Mouse (Mus musculus): ENCODE measurements around the gene Stat3.
A peak's percentile ranks its signal among the peaks of the same experiment; 100 is the strongest.

The Stat3 gene

DNA sequence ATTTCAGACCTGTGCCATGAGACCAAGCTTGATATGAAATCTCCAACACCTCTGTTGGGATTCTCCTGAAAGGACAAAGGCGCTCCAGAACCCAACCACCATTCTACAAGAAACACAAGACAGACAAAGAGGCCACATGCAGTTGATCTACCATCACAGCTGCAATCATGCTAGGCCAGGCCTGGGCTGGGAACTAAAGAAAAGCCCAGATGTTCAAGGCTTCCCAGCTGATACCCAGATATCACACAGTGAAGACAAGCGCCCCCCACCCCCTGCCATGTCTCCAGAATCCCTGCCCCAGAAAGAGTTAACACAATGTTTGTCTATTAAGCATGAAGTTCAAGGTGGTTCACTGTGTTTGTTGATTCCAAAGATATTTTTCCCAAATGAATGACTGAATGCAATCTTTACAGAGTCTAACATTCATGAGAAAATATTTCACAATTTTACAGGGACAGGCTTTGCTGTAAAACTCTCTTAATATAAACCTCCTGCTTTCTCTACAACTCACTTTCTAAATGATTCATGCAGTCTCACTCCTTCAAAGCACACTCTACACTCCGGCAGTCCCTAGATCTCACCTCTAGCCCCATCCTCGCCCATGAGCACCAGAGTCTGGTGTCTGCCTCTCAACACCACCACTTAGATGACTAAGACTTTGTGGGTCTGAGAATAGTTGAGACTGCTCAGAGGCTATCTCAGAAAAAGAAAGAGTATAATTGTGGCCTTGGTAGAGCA lies 18.3 kb downstream of the Stat3 start:
- DNase-seq: no peak

DNA sequence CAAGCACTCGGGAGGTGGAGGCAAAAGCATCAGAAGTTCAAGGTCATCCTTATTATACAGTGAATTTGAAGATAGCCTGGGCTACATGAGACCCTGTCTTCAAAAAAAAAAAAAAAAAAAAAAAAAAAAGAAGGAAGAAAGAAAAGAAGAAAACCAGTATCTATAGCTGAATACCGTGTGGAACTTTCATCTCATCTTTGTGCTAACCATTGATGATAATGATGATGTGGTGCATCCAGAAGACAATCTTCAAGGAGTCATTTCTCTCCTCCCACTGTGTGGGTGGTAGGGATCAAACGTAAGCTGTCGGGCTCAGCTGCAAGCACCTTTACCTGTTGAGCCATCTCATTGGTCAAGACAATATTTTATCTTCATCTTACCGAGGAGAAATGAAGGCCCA lies 21.3 kb downstream of the Stat3 start:
- no peak for DNase-seq

DNA sequence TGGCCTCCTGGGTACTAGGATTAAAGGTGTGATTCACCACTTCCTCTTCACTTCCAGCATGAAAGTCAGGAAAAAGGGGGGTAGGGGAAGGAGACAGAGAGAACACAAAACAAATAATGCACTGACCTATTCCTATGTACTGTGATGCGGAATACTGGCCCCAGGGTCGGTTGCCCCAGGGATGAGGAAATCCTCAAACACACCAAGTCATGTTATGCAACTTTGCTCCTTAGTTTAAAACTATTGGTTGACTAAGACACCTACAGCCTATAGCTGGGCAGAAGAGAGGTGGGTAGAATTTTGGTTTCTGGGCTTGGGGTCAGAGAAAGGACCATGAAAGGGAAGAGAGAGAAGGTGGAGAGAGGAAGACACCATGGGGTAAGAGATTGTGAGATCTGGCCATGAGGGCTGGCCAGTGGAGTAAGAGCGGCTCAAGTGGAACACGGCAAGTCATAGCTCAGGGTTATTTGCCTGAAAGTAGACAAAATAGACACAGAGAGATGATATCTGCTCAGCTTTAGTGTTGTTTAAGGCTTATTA lies 22.8 kb downstream of the Stat3 start:
- no peak for DNase-seq

DNA sequence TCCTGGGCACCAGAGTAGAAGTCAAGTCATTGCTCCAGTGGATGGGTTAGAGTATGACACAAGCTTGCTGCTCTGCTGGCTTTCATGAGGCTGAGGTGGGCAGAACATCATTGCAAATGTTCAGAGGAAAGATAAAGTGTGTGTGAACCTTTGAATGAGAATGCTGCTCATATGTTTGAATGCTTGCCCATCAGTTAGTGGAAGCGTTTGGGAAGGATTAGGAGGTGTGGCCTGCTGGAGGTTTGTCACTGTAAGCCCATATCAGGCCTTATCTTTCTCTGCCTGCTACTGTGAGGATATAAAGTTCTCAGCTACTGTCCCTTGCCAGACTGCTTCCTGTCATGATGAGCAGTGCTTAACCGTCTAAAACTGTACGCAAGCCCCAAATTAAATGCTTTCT lies 24.3 kb downstream of the Stat3 start:
- no peak for DNase-seq

DNA sequence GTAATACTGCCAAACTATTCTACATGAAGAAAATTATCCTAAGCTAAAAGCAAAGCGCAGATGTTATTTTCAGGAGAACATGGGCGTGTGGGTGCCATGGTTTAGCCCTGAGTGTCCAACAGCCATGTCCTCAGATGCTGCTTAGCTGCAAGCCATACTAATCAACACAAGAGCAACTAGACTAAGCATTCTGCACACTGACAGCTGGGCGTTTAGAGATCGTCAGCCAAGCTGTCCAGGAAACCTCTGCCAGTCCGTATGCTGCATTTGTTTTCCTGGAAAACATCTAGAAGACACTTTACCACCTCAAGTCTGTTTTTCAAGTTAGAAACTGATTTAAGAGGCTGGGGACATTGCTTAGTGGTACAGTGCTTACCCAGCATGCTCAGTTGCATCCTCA lies 24.9 kb downstream of the Stat3 start:
- no peak for DNase-seq

DNA sequence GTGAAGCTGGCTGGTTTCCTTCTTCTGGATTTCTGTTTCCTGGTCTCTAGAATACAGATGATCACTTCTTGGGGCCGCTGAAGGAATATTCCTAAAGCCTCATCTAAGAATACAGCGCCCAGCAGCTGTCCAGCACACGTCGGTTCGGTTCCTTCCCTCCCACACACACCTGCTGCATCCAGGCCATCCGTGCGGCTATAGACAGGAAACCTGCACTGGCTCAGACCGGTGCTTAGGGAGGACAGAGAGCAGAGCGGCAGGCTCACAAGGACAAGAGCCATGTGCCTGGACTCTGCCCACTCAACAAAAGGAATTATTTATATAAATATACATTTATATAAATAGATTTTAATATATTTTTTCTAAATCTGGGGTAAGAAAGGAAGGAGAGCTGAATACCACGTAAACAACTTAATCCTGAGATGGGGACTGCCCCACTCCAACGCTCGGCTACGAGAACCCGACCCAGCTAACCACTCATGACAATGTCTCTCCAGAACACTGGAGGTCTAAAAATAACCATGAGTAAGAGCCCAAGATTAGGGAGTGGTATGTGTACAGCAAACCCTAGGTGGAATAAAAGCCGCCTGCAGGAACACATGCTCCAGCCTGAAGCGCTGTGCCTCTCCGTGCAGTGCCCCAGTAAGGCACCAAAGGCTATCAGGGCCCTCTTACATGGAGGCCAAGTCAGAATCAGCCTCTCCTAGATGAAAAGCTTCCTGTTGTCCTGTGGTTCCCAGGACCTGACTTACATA lies 26.8 kb downstream of the Stat3 start:
- DNase-seq: no peak

DNA sequence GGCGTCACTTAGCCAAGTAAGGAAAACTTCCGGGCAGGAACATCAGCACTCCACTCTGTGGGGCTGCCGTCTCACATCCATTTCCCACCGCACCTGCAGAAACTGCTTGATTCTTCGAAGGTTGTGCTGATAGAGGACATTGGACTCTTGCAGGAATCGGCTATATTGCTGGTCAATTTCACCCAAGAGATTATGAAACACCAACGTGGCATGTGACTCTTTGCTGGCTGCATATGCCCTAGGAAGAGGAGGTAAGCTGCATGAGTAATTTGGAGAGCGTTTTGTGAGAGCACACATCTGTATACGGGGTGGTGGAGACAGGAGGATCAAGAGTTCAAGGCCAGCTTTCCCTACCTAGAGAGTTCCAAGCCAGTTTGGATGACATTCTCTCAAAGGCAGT lies 30.8 kb downstream of the Stat3 start:
- no peak for DNase-seq

DNA sequence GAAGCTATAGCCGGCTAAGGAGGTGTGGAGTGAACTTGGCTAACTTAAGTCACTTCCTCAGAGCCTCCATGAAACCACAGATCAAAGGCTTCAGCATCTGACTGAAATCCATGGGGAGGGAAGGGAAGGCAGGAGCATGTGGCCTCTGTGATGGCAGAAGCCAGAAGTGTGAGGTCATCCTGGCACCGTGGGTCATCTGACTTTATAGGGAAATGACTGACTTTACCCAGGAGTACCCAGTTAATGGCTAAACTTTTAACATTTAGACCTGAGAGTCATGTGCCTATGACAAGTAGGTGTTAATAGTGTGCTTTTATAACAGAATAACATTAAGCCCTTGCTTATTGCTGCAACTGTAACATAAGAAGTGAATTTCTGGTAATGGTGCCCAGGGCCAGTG lies 31.2 kb downstream of the Stat3 start:
- DNase-seq: no peak

DNA sequence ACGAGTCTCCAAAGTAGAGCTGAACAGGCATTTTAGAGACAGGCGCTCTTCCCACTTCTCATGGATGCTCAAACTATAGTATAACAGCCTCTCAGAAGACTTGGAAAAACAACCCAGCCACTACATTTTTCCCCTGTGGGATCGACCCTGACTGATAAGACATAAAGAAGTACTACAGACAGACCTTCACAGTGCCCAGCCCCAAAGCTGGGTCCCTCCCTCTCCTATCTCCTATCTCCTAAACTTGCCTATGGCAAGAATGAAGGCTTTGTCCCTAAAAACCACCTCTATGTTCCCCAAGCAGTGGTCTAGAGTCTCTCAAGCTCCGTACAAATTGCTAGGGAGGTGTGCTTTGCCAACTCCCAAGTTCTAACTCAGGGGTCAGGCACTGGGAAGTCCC lies 32.5 kb downstream of the Stat3 start:
- DNase-seq: no peak

DNA sequence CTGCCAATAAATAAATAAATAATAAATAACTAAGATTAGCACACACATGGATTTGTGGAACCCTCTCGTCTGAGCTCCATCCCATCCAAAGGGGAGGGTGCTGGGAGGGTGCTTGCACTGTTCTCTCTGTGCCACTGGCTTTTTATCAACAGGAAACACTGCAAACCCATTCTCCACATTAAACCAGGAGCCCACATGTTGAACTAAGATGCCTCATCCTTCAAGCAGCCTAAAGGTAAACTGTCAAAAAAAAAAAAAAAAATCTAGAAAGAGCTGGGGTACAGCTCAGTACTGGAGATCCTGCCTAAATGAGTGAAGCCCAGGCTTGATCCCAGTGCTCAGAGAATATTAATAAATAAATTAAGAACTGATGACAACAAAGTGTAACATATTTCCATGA lies 33.4 kb downstream of the Stat3 start:
- no peak for DNase-seq

DNA sequence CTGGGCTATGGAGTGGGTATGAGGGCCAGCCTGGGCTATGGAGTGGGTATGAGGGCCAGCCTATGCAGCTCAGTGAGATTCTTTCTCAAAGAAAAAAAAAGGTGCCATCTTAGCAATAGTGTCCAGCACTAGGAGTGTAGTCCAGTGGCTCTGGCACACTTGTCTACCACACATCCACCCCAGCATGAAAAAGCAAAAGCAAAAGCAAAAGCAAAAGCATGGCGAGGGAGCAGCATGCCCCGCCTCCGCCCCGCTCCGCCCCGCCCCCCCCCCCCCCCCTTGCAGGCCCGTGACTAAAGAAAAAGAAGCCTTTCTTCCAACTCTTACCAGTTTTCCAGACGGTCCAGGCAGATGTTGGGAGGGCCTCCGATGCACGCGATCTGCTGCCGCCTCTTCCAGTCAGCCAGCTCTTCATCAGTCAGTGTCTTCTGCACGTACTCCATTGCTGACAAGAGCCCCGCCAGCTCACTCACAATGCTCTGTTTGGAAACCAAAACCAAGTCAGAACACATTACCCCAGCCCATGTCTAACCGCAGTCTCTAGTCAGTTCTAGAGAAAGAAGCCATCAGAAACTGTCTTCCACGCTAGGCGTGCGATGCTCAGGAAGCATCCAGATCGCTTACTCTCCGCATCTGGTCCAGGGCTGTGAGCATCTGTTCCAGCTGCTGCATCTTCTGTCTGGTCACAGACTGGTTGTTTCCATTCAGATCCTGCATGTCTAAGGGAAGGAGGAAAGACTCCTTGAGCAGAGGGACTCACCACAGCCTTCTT lies 34.6 kb downstream of the Stat3 start:
- no peak for DNase-seq

DNA sequence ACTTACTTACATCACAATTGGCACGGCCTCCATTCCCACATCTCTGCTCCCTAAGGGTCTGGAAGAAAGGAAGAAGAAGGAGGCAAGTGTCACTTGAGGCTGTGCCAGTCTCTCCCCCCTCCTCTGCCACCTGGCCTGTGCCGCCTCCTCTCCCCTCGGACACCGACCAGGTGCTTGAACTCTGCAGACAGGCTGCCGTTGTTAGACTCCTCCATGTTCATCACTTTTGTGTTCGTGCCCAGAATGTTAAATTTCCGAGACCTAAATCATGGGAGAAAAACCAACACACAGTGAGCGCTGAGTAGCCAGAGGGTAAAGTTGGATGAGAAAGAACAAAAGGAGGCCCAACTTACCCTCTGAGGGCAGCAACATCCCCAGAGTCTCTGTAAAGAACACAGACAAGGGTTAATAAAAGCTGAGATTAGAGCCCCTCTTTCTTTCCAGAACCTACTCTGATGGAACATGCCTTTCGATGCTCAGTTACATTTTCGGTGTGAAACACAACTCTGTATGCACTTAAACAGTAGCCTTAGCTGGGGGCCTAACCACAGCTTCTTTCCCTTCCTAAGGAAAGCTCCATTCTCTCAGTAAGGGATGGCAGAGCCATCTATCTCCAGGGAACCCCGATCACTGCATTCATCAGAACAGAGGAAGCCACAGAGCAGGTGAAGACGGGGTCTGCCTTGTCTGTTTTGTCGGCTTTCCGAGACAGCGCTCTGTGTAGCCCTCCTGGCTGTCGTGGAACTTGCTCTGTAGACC lies 40.7 kb downstream of the Stat3 start:
- peak; percentile 12 for DNase-seq

DNA sequence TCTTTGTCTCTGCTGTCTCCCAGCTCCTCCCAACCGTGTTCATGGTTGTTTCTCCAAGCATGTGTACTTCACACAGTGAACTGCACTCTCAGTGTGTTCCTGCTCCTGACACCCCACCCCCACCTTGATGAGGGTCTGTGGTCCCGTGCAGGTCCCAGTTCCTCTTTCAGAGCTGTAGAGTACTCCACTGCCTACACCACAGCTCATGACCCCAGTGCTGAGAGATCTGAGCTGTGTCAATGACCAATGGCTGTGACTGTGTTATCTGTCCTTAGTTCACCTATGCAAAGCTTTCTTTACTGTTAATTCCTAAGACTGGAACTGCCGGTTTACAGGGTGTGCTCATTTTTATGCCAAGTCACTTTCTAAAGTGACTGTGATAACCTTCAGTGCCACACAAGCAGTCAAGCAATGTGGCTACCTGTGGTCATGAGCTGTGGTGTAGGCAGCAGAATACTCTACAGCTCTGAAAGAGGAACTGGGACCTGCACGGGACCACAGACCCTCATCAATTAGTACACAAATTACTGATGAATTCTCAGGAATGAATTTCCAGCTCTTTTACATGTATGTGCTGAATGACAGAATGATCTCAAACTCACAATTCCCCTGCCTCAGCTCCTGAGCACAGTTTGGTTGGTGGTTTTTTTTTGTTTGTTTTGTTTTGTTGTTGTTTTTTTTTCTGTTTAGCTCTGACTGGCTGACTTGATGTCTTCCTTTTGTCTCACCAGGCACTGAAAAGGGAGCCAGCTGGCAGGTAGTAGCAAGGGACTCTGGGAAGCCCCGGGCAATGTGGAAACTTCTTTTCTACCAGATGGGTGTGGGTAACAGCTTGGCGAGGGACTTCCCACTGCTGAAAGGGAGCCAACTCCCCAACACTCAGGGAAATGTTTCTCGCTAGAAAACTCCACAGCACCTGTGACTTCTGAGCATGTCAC lies 41.8 kb downstream of the Stat3 start:
- DNase-seq: no peak

DNA sequence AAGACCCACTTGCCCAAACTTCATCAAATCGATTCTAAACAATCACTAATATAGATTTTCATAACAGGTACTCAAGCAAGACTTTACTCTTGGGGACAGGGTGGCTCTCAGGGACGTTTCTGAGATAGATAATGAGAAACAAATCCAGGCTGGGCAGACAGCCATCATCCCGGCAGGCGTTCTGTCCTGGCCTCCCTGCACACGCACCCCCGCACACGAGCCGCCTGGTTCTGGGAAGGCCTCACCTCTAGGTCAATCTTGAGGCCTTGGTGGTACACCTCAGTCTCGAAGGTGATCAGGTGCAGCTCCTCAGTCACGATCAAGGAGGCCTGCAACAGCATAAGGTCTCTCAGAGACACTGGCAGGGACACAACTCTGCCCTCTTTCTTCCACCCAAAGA lies 43.3 kb downstream of the Stat3 start:
- no peak for DNase-seq

DNA sequence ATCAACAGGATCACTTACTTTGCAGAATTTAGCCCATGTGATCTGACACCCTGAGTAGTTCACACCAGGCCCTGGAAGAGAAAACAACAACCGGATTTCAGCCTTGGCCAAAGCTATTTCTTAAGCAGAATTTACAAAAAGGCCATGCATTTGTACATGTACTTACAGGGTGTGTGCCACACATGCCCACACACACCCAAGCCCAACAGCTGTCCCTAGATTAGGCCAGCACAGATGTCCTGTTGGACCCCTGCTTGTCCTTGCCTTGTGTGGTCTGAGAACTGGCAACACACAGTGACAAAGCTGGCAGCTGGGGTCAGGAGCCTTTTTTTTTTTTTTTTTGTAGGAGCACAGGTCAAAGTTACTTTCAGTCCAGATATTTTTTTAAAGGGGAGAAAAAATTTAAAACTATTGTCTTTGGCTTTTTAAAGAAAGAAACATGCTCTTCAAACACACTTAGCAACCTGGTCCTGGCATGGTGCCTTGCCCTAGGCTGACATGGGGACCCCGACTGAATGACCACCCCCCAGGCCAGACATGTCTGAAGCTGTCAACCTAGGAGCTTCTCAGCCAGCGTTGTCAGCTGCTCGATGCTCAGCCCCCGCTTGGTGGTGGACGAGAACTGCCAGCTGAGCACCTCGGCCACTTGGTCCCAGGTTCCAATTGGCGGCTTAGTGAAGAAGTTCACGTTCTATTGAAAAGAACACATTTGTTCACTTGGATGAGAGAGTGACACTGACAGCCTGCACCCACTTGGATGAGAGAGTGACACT lies 45.0 kb downstream of the Stat3 start:
- DNase-seq: no peak

DNA sequence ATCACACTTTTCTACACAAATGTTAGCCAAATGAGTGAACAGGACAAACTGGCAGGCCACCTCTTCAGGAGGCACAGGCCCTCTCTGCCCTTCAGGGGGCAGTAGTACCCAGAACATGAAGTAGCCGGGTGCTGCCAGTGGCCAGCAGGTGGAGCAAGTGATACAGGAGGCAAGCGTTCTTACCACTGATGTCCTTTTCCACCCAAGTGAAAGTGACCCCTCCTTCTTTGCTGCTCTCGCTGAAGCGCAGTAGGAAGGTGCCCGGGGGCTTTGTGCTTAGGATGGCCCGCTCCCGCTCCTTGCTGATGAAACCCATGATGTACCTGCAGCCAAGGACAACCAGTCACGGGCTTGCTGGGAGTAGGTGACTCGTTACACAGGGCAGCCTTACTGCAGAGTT lies 45.9 kb downstream of the Stat3 start:
- peak; percentile 90 for DNase-seq

DNA sequence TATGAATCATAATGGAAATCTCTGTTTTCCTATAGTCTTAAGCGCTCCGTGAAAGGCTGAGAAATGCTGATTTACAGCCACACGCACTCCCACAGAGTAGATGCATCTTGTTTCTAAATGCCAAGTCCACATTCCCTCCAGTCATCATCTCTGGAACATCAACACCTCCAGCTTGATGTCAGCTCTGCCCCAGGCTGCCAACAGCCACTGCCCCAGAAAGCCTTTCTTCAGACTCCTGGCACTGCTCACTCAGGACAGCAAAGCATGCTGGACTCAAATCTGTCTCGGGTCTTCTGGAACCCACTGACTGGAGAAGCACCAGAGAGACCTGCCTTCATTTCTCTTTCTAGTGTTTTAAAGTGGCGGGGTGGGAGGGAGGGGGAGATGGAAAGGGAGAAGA lies 46.9 kb downstream of the Stat3 start:
- DNase-seq: no peak

DNA sequence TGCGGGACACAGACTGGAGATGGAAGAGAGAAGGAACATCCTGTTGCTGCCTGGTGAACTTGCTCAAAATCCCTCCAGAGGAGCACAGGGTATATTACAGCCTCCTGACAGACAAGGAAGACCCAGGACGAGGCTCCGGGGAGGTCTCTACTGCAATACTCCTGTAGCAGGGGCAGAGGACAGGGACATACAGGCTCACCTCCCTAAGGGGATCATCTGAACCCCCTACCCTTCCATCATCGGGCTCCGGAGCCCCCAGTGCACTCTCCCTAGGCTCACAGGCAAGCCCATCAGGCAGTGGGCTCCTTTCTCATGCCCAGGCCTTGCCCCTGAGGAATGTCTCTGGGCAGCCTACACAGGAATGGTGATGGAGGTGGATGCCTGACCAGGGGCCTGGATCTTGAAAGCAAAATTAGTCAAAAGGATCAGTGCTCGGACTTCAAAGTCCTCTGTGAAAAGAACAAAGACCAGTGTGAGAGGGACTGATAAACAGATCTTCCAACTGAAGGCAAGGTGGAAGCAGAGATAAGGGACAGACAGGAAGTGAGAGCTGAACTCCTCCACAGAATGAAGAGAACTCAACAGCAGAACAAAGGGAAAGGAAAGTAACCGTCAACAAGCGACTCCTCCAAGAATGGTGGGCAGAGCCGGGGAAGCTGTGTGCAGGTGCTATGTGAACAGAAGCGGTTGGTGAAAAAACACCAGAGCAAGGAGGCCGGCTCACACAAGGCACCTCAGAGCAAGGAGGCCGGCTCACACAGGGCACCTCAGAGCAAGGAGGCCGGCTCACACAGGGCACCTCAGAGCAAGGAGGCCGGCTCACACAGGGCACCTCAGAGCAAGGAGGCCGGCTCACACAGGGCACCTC lies 47.9 kb downstream of the Stat3 start:
- no peak for DNase-seq

DNA sequence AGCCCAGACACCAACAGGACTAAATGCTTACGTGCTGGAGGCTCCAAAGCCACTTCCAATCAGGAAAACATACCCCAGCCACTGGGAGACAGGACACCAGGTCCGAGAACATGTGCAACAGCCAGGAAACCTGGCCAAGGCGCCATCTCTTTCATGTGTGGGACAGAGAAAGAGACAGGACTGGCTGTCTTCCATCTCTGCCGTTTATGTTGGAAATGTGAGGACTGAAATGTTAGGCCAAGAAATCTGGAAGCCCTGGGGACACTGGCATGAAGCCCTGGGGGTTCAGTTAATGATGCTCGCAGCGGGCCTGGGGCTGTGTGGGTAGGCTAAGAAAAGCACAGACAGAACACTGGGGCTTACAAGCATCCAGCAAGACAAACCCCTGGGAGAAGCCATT lies 48.9 kb downstream of the Stat3 start:
- no peak for DNase-seq

DNA sequence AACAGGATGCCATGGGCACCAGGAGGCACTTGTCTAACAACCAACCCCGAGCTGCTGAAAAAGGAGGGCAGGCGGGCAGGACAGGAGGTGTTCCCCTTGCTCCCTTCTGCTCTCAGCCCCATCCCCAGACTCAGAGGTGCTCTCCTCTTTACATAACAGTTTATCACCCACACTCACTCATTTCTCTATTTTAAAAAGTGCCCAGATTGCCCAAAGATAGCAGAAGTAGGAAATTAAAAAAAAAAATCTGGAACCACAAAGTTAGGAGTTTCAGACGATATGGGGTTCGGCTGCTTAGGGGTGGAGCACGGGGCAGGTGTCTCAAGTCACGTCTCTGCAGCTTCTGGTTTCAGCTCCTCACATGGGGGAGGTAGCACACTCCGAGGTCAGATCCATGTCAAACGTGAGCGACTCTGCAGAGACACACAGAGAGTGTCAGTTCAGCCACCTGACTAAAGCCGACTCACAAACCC lies 51.0 kb downstream of the Stat3 start:
- DNase-seq: no peak
